Mouse (Mus musculus) liver, embryonic 14.5 days (tissue): ENCODE measurements around the gene Phf24. TPM values are rescaled to one million over a fixed set of nuclear protein-coding genes. Genes with fewer than 3 reads are reported as not detected.
"Not testable (repeated sequence)": the region's sequence is repeated elsewhere in the genome, so short reads cannot be mapped to it uniquely, and the experiment has no call there.

ENCODE experiments used
- ATAC-seq: fragments of 200-750 bp; cut with Nextera tagmentation; 2 replicates; pipeline ENCODE4 v1.8.0; 2017; ENCODE audit warnings: moderate number of reproducible peaks, mild to moderate bottlenecking, moderate library complexity; ENCODE audit not compliant: insufficient read depth
- DNase-seq, 3 experiments: peaks; one replicate each; pipeline ENCODE4 v3.0.0-alpha.2; 2012 to 2013; ENCODE audit warnings: low read depth in 3 of 3, low spot score in 3 of 3
- H3K27ac ChIP-seq: fragments of 300-500 bp; sonication (generic); 2 replicates; pipeline ENCODE4 v1.5.1; 2014; ENCODE audit warnings: moderate library complexity, mild to moderate bottlenecking, control low read depth, inconsistent platforms
- H3K27me3 ChIP-seq: fragments of 300-500 bp; sonication (generic); 2 replicates; pipeline ENCODE4 v1.6.1; 2014; ENCODE audit warnings: mild to moderate bottlenecking, low read length, moderate library complexity; ENCODE audit not compliant: control insufficient read depth, insufficient read depth
- H3K36me3 ChIP-seq: fragments of 300-500 bp; sonication (generic); replicated peaks from 2 replicates; pipeline ENCODE4 v1.6.1; 2014; ENCODE audit warnings: low read depth; ENCODE audit not compliant: control insufficient read depth, insufficient read depth
- H3K4me1 ChIP-seq, 2 experiments: fragments of 200-500 bp in 1 of 2; fragments of 300-500 bp in 1 of 2; sonication (generic) in 1 of 2; replicated peaks; 2 replicates each; pipeline ENCODE4 v1.6.1; 2012 to 2014; ENCODE audit warnings: antibody characterized with exemption in 1 of 2, inconsistent platforms in 1 of 2, low read length in 1 of 2; ENCODE audit not compliant: control insufficient read depth in 2 of 2, insufficient read depth in 2 of 2
- H3K4me2 ChIP-seq: fragments of 300-500 bp; sonication (generic); 2 replicates; pipeline ENCODE4 v1.6.1; 2014; ENCODE audit warnings: low read depth, mild to moderate bottlenecking, control low read depth, moderate library complexity
- H3K4me3 ChIP-seq, 2 experiments: fragments of 200-500 bp in 1 of 2; fragments of 300-500 bp in 1 of 2; sonication (generic) in 1 of 2; 2 replicates each; pipeline ENCODE4 v1.5.1; 2012 to 2014; ENCODE audit warnings: low read depth in 2 of 2, low read length in 2 of 2, mild to moderate bottlenecking in 2 of 2, control low read depth in 1 of 2, inconsistent platforms in 1 of 2, moderate library complexity in 1 of 2; ENCODE audit not compliant: insufficient read depth in 1 of 2
- H3K9ac ChIP-seq: fragments of 300-500 bp; sonication (generic); replicated peaks from 2 replicates; pipeline ENCODE4 v1.6.1; 2014; ENCODE audit warnings: mild to moderate bottlenecking, control low read depth, moderate library complexity
- H3K9me3 ChIP-seq: fragments of 300-500 bp; sonication (generic); 2 replicates; pipeline ENCODE4 v1.6.1; 2016; ENCODE audit warnings: low read length, mixed read lengths; ENCODE audit not compliant: control insufficient read depth
- CTCF ChIP-seq: IDR thresholded peaks from 2 replicates; pipeline ENCODE4 v1.5.1; 2016; ENCODE audit warnings: antibody characterized with exemption, low read depth, control low read depth
- EP300 ChIP-seq: IDR thresholded peaks from 2 replicates; pipeline ENCODE4 v1.6.1; 2016; ENCODE audit warnings: antibody characterized with exemption, low read depth
- WGBS: fragments of 180-500 bp; shearing (Covaris S2); extraction: QIAGEN DNeasy Blood & Tissue Kit; methylation state at CpG from one replicate; pipeline ENCODE4 v1.1.7; 2014; ENCODE audit not compliant: insufficient replicate concordance; 5-methylcytosine and 5-hydroxymethylcytosine counted together
- polyA plus RNA-seq, 2 experiments: library from polyadenylated mRNA; depleted of rRNA in 1 of 2; stranded (reverse) in 1 of 2; unstranded in 1 of 2; fragments of >200 nt; fragmentation: Nextera tagmentation in 1 of 2; extraction: Ambion mirVana in 1 of 2; gene quantifications; 2 replicates each; pipeline versions ENCODE4 v1.2.1 to v1.2.3; 2012 to 2014

Phf24 gene
- polyA plus RNA-seq, 2 experiments: 0.12 to 0.14 TPM

- peak; percentile 82 for TF ChIP-seq CTCF
- no peak for TF ChIP-seq EP300
- Histone ChIP-seq H3K36me3 (no peaks in the 10 kb centered on the region), H3K27me3 (no peaks in the 10 kb centered on the region), H3K9me3 (no peaks in the 10 kb centered on the region), H3K4me2 (peak overlapping the region; percentile 39), H3K27ac (no peak overlapping the region), H3K4me3 (no peak overlapping the region), H3K9ac (no peak overlapping the region), H3K4me1 (peaks cover 0 to 2% of the 10 kb centered on the region in 2 experiments; a peak in 1 of 4 replicates)
- 13% methylated on average over 12 of the region's 12 CpGs for WGBS
- no peak for ATAC-seq
- peak; percentile 35 to 48 (median 42) for DNase-seq
These were observed 48.7 kb downstream of the Phf24 start for GRCm38 (mm10) chr4:42965039-42965719.

GRCm38 (mm10) chr4:42969304-42969703 is 52.8 kb downstream of the Phf24 start, which contains the start of gene 1700022I11Rik:
1700022I11Rik (plus strand) TSS chr4:42969604.
- Histone ChIP-seq H3K4me3 (no peak within 1 kb of the TSS), H3K4me2 (no peak within 1 kb of the TSS), H3K9ac (no peak within 1 kb of the TSS), H3K27ac (no peak within 1 kb of the TSS), H3K4me1 (peaks cover 0 to 2% of the 10 kb centered on the region in 2 experiments; a peak in 1 of 4 replicates), H3K36me3 (no peaks in the 10 kb centered on the region), H3K27me3 (no peaks in the 10 kb centered on the region), H3K9me3 (no peaks in the 10 kb centered on the region)
- ATAC-seq (no peak), DNase-seq (no peak)
- WGBS: 53% methylated on average over 4 of the region's 4 CpGs
- TF ChIP-seq CTCF: no peak
- TF ChIP-seq EP300: no peak

GRCm38 (mm10) chr4:42972952-42973351 is 56.5 kb downstream of the Phf24 start:
- H3K4me1 ChIP-seq: no peaks in the 10 kb centered on the region
- no peak for ATAC-seq
- H3K9ac ChIP-seq: no peak overlapping the region
- no peak for DNase-seq
- TF ChIP-seq CTCF: no peak
- no peak for TF ChIP-seq EP300
- H3K36me3 ChIP-seq: no peaks in the 10 kb centered on the region
- no peaks in the 10 kb centered on the region for H3K27me3 ChIP-seq
- no peaks in the 10 kb centered on the region for H3K9me3 ChIP-seq
- no peak overlapping the region for H3K4me3 ChIP-seq
- H3K4me2 ChIP-seq: no peak overlapping the region
- H3K27ac ChIP-seq: no peak overlapping the region
- 64% methylated on average over 4 of the region's 4 CpGs for WGBS

- WGBS: 62% methylated on average over 5 of the region's 5 CpGs
- ATAC-seq (no peak), DNase-seq (no peak)
These were observed 57.4 kb downstream of the Phf24 start for GRCm38 (mm10) chr4:42973868-42974267.

GRCm38 (mm10) chr4:42978062-42978461 is 61.6 kb downstream of the Phf24 start:
- no peaks in the 10 kb centered on the region for H3K4me1 ChIP-seq
- WGBS: 80% methylated on average over 4 of the region's 4 CpGs
- H3K9ac ChIP-seq: no peak overlapping the region
- ATAC-seq: no peak
- peaks cover 43% of the 10 kb centered on the region for H3K36me3 ChIP-seq
- no peak for TF ChIP-seq EP300
- TF ChIP-seq CTCF: peak; percentile 51
- H3K27ac ChIP-seq: no peak overlapping the region
- H3K4me2 ChIP-seq: no peak overlapping the region
- H3K4me3 ChIP-seq: no peak overlapping the region
- no peak for DNase-seq
- H3K27me3 ChIP-seq: no peaks in the 10 kb centered on the region
- H3K9me3 ChIP-seq: no peaks in the 10 kb centered on the region

More at GRCm38 (mm10) chr4:42973868-42974267, 57.4 kb downstream of the Phf24 start:
- Histone ChIP-seq H3K4me1 (no peaks in the 10 kb centered on the region), H3K36me3 (peaks cover 5% of the 10 kb centered on the region), H3K27me3 (no peaks in the 10 kb centered on the region), H3K4me2 (no peak overlapping the region), H3K9ac (no peak overlapping the region), H3K27ac (no peak overlapping the region), H3K4me3 (no peak overlapping the region), H3K9me3 (no peaks in the 10 kb centered on the region)
- TF ChIP-seq EP300: no peak
- no peak for TF ChIP-seq CTCF

- not testable (repeated sequence) for H3K27me3 ChIP-seq, H3K9me3 ChIP-seq, H3K9ac ChIP-seq, DNase-seq, H3K4me3 ChIP-seq, H3K4me2 ChIP-seq, H3K4me1 ChIP-seq, H3K27ac ChIP-seq, ATAC-seq
- peaks cover 67% of the 10 kb centered on the region for H3K36me3 ChIP-seq
- 79% methylated on average over 7 of the region's 8 CpGs for WGBS
These were observed 64.0 kb downstream of the Phf24 start for GRCm38 (mm10) chr4:42980467-42980866.
